Mouse (Mus musculus): Measurements from ENCODE around the gene Grem1.

The Grem1 gene

GRCm38 (mm10) chr2:113757525-113758310 lies 728 bp downstream of the Grem1 start:
- no peak for DNase-seq (ENCODE audit: low read depth)

- no peak for DNase-seq (ENCODE audit: low read depth)
Observed at GRCm38 (mm10) chr2:113756924-113757524, 1.4 kb downstream of the Grem1 start.

- DNase-seq (ENCODE audit: low read depth): no peak
Observed at GRCm38 (mm10) chr2:113749721-113750120, 8.7 kb downstream of the Grem1 start.

GRCm38 (mm10) chr2:113749309-113749708 lies 9.1 kb downstream of the Grem1 start:
- DNase-seq (ENCODE audit: low read depth): no peak

GRCm38 (mm10) chr2:113728581-113728980 lies 29.9 kb downstream of the Grem1 start:
- no peak for DNase-seq (ENCODE audit: low read depth)

- no peak for DNase-seq (ENCODE audit: low read depth)
Observed at GRCm38 (mm10) chr2:113714801-113715200, 43.6 kb downstream of the Grem1 start.

- no peak for DNase-seq (ENCODE audit: low read depth)
Observed at GRCm38 (mm10) chr2:113713406-113713805, 45.0 kb downstream of the Grem1 start.

GRCm38 (mm10) chr2:113707507-113707906 lies 50.9 kb downstream of the Grem1 start:
- no peak for DNase-seq (ENCODE audit: low read depth)

GRCm38 (mm10) chr2:113701507-113701906 lies 56.9 kb downstream of the Grem1 start:
- DNase-seq (ENCODE audit: low read depth): no peak

- no peak for DNase-seq (ENCODE audit: low read depth)
Observed at GRCm38 (mm10) chr2:113696647-113697046, 61.8 kb downstream of the Grem1 start.

GRCm38 (mm10) chr2:113696222-113696621 lies 62.2 kb downstream of the Grem1 start:
- DNase-seq (ENCODE audit: low read depth): no peak
